Mouse (Mus musculus): ENCODE data around the gene Birc7. TPM values are rescaled to one million over a fixed set of nuclear protein-coding genes. Genes with fewer than 3 reads are reported as not detected.

The Birc7 gene
- not detected in 2 replicates for polyA plus RNA-seq (2012; ENCODE audit: insufficient read depth, low replicate concordance)

GRCm38 (mm10) chr2:180928723-180929122, at the start of gene Birc7:
Gene Birc7, plus strand, starts transcription at chr2:180929023.
- no peak within 1 kb of the TSS for H3K4me3 ChIP-seq (replicated peaks)
- H3K27me3 ChIP-seq (replicated peaks), result peaks cover 62% of the 10 kb centered on the region
- no peaks in the 10 kb centered on the region for H3K9me3 ChIP-seq
- no peaks in the 10 kb centered on the region for H3K36me3 ChIP-seq (replicated peaks; ENCODE audit: low read length)
- H3K4me1 ChIP-seq, result peaks cover 40% of the 10 kb centered on the region
- TF ChIP-seq FLI1 (IDR thresholded peaks at IDR 0.05; ENCODE audit: low read length), result no peak
- TF ChIP-seq GATA1 (IDR thresholded peaks at IDR 0.05; ENCODE audit: borderline replicate concordance, low read length), result no peak

- no peak overlapping the region for H3K4me3 ChIP-seq (replicated peaks)
- H3K27me3 ChIP-seq (replicated peaks), result peaks cover 56% of the 10 kb centered on the region
- H3K36me3 ChIP-seq (replicated peaks; ENCODE audit: low read length), result no peaks in the 10 kb centered on the region
- TF ChIP-seq FLI1 (IDR thresholded peaks at IDR 0.05; ENCODE audit: low read length) (no peak), GATA1 (IDR thresholded peaks at IDR 0.05; ENCODE audit: borderline replicate concordance, low read length) (no peak)
- no peaks in the 10 kb centered on the region for H3K9me3 ChIP-seq
- H3K4me1 ChIP-seq, result no peaks in the 10 kb centered on the region
These were observed 49.3 kb upstream of the Birc7 start for GRCm38 (mm10) chr2:180879365-180880067.

GRCm38 (mm10) chr2:180881281-180881680, 47.5 kb upstream of the Birc7 start:
- Histone ChIP-seq H3K4me3 (replicated peaks) (no peak overlapping the region), H3K9me3 (no peaks in the 10 kb centered on the region), H3K27me3 (replicated peaks) (peaks cover 73% of the 10 kb centered on the region), H3K36me3 (replicated peaks; ENCODE audit: low read length) (no peaks in the 10 kb centered on the region), H3K4me1 (no peaks in the 10 kb centered on the region)
- no peak for TF ChIP-seq GATA1 (IDR thresholded peaks at IDR 0.05; ENCODE audit: borderline replicate concordance, low read length)
- TF ChIP-seq FLI1 (IDR thresholded peaks at IDR 0.05; ENCODE audit: low read length), result no peak

GRCm38 (mm10) chr2:180885270-180885669, 43.6 kb upstream of the Birc7 start:
- H3K27me3 ChIP-seq (replicated peaks), result peaks cover 85% of the 10 kb centered on the region
- no peak overlapping the region for H3K4me3 ChIP-seq (replicated peaks)
- H3K4me1 ChIP-seq, result no peaks in the 10 kb centered on the region
- H3K9me3 ChIP-seq, result no peaks in the 10 kb centered on the region
- TF ChIP-seq FLI1 (IDR thresholded peaks at IDR 0.05; ENCODE audit: low read length) (no peak), GATA1 (IDR thresholded peaks at IDR 0.05; ENCODE audit: borderline replicate concordance, low read length) (no peak)
- H3K36me3 ChIP-seq (replicated peaks; ENCODE audit: low read length), result no peaks in the 10 kb centered on the region

- TF ChIP-seq FLI1 (IDR thresholded peaks at IDR 0.05; ENCODE audit: low read length), result no peak
- TF ChIP-seq GATA1 (IDR thresholded peaks at IDR 0.05; ENCODE audit: borderline replicate concordance, low read length), result no peak
- Histone ChIP-seq H3K4me3 (replicated peaks) (no peak overlapping the region), H3K9me3 (no peaks in the 10 kb centered on the region), H3K36me3 (replicated peaks; ENCODE audit: low read length) (no peaks in the 10 kb centered on the region), H3K4me1 (peaks cover 18% of the 10 kb centered on the region), H3K27me3 (replicated peaks) (peaks cover 98% of the 10 kb centered on the region)
These were observed 39.4 kb upstream of the Birc7 start for GRCm38 (mm10) chr2:180889271-180889920.

- no peak overlapping the region for H3K4me3 ChIP-seq (replicated peaks)
- no peaks in the 10 kb centered on the region for H3K9me3 ChIP-seq
- no peaks in the 10 kb centered on the region for H3K36me3 ChIP-seq (replicated peaks; ENCODE audit: low read length)
- peaks cover 100% of the 10 kb centered on the region for H3K27me3 ChIP-seq (replicated peaks)
- H3K4me1 ChIP-seq, result peaks cover 23% of the 10 kb centered on the region
- TF ChIP-seq GATA1 (IDR thresholded peaks at IDR 0.05; ENCODE audit: borderline replicate concordance, low read length) (no peak), FLI1 (IDR thresholded peaks at IDR 0.05; ENCODE audit: low read length) (no peak)
These were observed 38.9 kb upstream of the Birc7 start for GRCm38 (mm10) chr2:180889921-180890280.

GRCm38 (mm10) chr2:180890422-180891074, 38.3 kb upstream of the Birc7 start:
- Histone ChIP-seq H3K9me3 (no peaks in the 10 kb centered on the region), H3K4me3 (replicated peaks) (no peak overlapping the region), H3K4me1 (peaks cover 24% of the 10 kb centered on the region), H3K27me3 (replicated peaks) (peaks cover 100% of the 10 kb centered on the region), H3K36me3 (replicated peaks; ENCODE audit: low read length) (no peaks in the 10 kb centered on the region)
- TF ChIP-seq GATA1 (IDR thresholded peaks at IDR 0.05; ENCODE audit: borderline replicate concordance, low read length) (no peak), FLI1 (IDR thresholded peaks at IDR 0.05; ENCODE audit: low read length) (no peak)

GRCm38 (mm10) chr2:180891075-180891834, 37.6 kb upstream of the Birc7 start:
- Histone ChIP-seq H3K9me3 (no peaks in the 10 kb centered on the region), H3K4me3 (replicated peaks) (no peak overlapping the region), H3K4me1 (peaks cover 24% of the 10 kb centered on the region), H3K27me3 (replicated peaks) (peaks cover 100% of the 10 kb centered on the region), H3K36me3 (replicated peaks; ENCODE audit: low read length) (no peaks in the 10 kb centered on the region)
- TF ChIP-seq GATA1 (IDR thresholded peaks at IDR 0.05; ENCODE audit: borderline replicate concordance, low read length) (no peak), FLI1 (IDR thresholded peaks at IDR 0.05; ENCODE audit: low read length) (no peak)

GRCm38 (mm10) chr2:180891835-180892323, 36.9 kb upstream of the Birc7 start:
- Histone ChIP-seq H3K27me3 (replicated peaks) (peaks cover 100% of the 10 kb centered on the region), H3K4me1 (peaks cover 24% of the 10 kb centered on the region), H3K4me3 (replicated peaks) (no peak overlapping the region), H3K9me3 (no peaks in the 10 kb centered on the region), H3K36me3 (replicated peaks; ENCODE audit: low read length) (no peaks in the 10 kb centered on the region)
- TF ChIP-seq GATA1 (IDR thresholded peaks at IDR 0.05; ENCODE audit: borderline replicate concordance, low read length) (no peak), FLI1 (IDR thresholded peaks at IDR 0.05; ENCODE audit: low read length) (no peak)

All from megakaryocyte, embryonic 14.5 days (primary cell).